8 mouse cellular contexts compared by ENCODE assay signal in the genomic region with DNA sequence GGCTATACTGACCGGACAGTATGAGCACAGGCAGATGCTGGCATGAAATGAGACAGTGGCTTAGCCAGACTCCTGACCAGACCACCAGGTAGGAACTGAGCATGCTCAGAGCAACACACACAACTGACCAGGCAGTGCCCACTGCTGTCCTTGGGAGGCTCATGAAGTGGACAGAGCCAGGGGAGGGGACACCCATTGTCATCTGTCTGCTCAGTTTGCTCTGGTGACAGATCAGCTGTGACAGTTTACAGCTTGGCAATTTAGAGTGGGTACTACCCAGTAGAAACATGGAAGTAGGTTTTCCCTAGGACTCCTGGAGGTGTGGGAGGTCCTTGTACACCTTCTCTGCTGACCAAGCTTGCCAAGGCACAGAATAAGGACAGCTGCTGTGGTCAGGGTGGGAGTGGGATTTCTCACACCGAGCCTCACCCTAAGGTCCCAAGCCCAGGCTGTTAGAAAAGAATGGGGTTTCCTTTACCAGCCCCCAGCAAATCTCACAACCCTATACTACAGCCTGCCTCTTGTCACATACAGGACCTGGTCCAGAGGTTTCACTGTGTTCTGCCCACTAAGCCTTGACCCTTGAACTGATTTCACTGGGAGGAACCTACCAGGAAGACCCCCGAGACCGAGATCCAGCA.
DNase-seq lines count a peak whose midpoint lies in the region; ATAC-seq and TF ChIP-seq lines count a peak whose summit lies in the region.

No protein-coding gene starts in this region.

- H3K27ac ChIP-seq in kidney, embryonic 14.5 days (ENCODE audit: low read depth, low read length), result no peak overlapping the region
- no peak overlapping the region for H3K27ac ChIP-seq in embryonic facial prominence, embryonic 15.5 days (replicated peaks)
- H3K27ac ChIP-seq in kidney, postnatal 0 days, result peak overlapping the region; percentile 85
- H3K27ac ChIP-seq in neural tube, embryonic 13.5 days (replicated peaks), result 0 out of 2 replicates have a peak overlapping the region, but pooled peaks have one; percentile 68

- DNase-seq in kidney, adult 8-10 months, result no peak
- no peak for DNase-seq in kidney, postnatal 0 days (ENCODE audit: low spot score)
- no peak for DNase-seq in urinary bladder, postnatal 14 days (ENCODE audit: low spot score)
- no peak for DNase-seq in thymus, postnatal 0 days (ENCODE audit: low spot score)
- no peak for DNase-seq in left cerebral cortex, adult 18-20 months (ENCODE audit: low spot score in 2 of 2)

- H3K9me3 ChIP-seq in kidney, embryonic 14.5 days (ENCODE audit: control insufficient read depth, low read length), result no peaks in the 10 kb centered on the region
- H3K9me3 ChIP-seq in embryonic facial prominence, embryonic 15.5 days (replicated peaks), result no peaks in the 10 kb centered on the region
- no peaks in the 10 kb centered on the region for H3K9me3 ChIP-seq in kidney, postnatal 0 days (replicated peaks; ENCODE audit: low read length)
- H3K9me3 ChIP-seq in neural tube, embryonic 13.5 days, result no peaks in the 10 kb centered on the region

- no peaks in the 10 kb centered on the region for H3K36me3 ChIP-seq in kidney, embryonic 14.5 days (ENCODE audit: control insufficient read depth, insufficient read depth, low read length)
- H3K36me3 ChIP-seq in embryonic facial prominence, embryonic 15.5 days, result no peaks in the 10 kb centered on the region
- no peaks in the 10 kb centered on the region for H3K36me3 ChIP-seq in kidney, postnatal 0 days (ENCODE audit: insufficient read depth, low read length)
- H3K36me3 ChIP-seq in neural tube, embryonic 13.5 days, result no peaks in the 10 kb centered on the region

- peak overlapping the region; percentile 69 for H3K4me3 ChIP-seq in kidney, embryonic 14.5 days (ENCODE audit: low read length)
- H3K4me3 ChIP-seq in embryonic facial prominence, embryonic 15.5 days (replicated peaks), result peak overlapping the region; percentile 82
- peak overlapping the region; percentile 85 for H3K4me3 ChIP-seq in kidney, postnatal 0 days (replicated peaks; ENCODE audit: low read depth, low read length)
- peak overlapping the region; percentile 81 for H3K4me3 ChIP-seq in neural tube, embryonic 13.5 days

- H3K4me2 ChIP-seq in kidney, embryonic 14.5 days (replicated peaks; ENCODE audit: low read depth, low read length), result peak overlapping the region; percentile 94
- H3K4me2 ChIP-seq in embryonic facial prominence, embryonic 15.5 days (replicated peaks), result peak overlapping the region; percentile 94
- peak overlapping the region; percentile 92 for H3K4me2 ChIP-seq in kidney, postnatal 0 days (ENCODE audit: low read length)
- H3K4me2 ChIP-seq in neural tube, embryonic 13.5 days, result peak overlapping the region; percentile 86

- H3K4me1 ChIP-seq in kidney, embryonic 14.5 days (ENCODE audit: control insufficient read depth, insufficient read depth, low read length), result 0 out of 2 replicates have a peak, but pooled peaks cover 10% of the 10 kb centered on the region
- peaks cover 19% of the 10 kb centered on the region for H3K4me1 ChIP-seq in embryonic facial prominence, embryonic 15.5 days
- H3K4me1 ChIP-seq in kidney, postnatal 0 days (replicated peaks; ENCODE audit: insufficient read depth, low read length), result peaks cover 6% of the 10 kb centered on the region; the same call in 1 of the 2 replicates
- peaks cover 54% of the 10 kb centered on the region for H3K4me1 ChIP-seq in neural tube, embryonic 13.5 days (replicated peaks)

- 0 out of 2 replicates have a peak, but pooled peaks have one; percentile 2 for ATAC-seq in kidney, embryonic 14.5 days (ENCODE audit: low FRiP score, low TSS enrichment)
- no peak for ATAC-seq in embryonic facial prominence, embryonic 15.5 days (ENCODE audit: insufficient number of reproducible peaks, low FRiP score, low TSS enrichment, low read depth)
- ATAC-seq in kidney, postnatal 0 days (replicated peaks; ENCODE audit: low FRiP score, low read depth), result peak; percentile 18; the same call in 1 of the 2 replicates
- ATAC-seq in neural tube, embryonic 13.5 days (ENCODE audit: low read depth), result no peak

- 29% methylated on average over 4 of the region's 4 CpGs for WGBS in kidney, embryonic 14.5 days
- 27% methylated on average over 4 of the region's 4 CpGs for WGBS in embryonic facial prominence, embryonic 15.5 days
- 34% methylated on average over 4 of the region's 4 CpGs for WGBS in kidney, postnatal 0 days
- 29% methylated on average over 4 of the region's 4 CpGs for WGBS in neural tube, embryonic 13.5 days

- no peak for TF ChIP-seq CTCF in kidney, postnatal 0 days (IDR thresholded peaks at IDR 0.05; ENCODE audit: low read depth)

- H3K9ac ChIP-seq in kidney, embryonic 14.5 days (ENCODE audit: low read depth, low read length), result peak overlapping the region; percentile 74; the same call in 1 of the 2 replicates
- 0 out of 2 replicates have a peak overlapping the region, but pooled peaks have one; percentile 59 for H3K9ac ChIP-seq in embryonic facial prominence, embryonic 15.5 days
- H3K9ac ChIP-seq in kidney, postnatal 0 days (ENCODE audit: low read depth, low read length), result peak overlapping the region; percentile 81
- peak overlapping the region; percentile 86 for H3K9ac ChIP-seq in neural tube, embryonic 13.5 days

- no peaks in the 10 kb centered on the region for H3K27me3 ChIP-seq in kidney, embryonic 14.5 days (ENCODE audit: control insufficient read depth, insufficient read depth, low read length)
- H3K27me3 ChIP-seq in embryonic facial prominence, embryonic 15.5 days, result no peaks in the 10 kb centered on the region
- no peaks in the 10 kb centered on the region for H3K27me3 ChIP-seq in kidney, postnatal 0 days (ENCODE audit: insufficient read depth, low read length)
- no peaks in the 10 kb centered on the region for H3K27me3 ChIP-seq in neural tube, embryonic 13.5 days

Comparison
In these comparisons a context has a peak if more than half of its experiments do, and no peak if none do; other contexts are left out.
1. H3K27ac ChIP-seq: peak in kidney, postnatal 0 days (single experiment) and neural tube, embryonic 13.5 days (single experiment); none in kidney, embryonic 14.5 days (single experiment) and embryonic facial prominence, embryonic 15.5 days (single experiment).
2. ATAC-seq: peak in kidney, embryonic 14.5 days (single experiment) and kidney, postnatal 0 days (single experiment); none in embryonic facial prominence, embryonic 15.5 days (single experiment) and neural tube, embryonic 13.5 days (single experiment).
3. Peak in every context shown above with its lines, with median percentiles within 50 percentile points of each other: H3K4me2 ChIP-seq, H3K4me3 ChIP-seq and H3K9ac ChIP-seq.